Mouse (Mus musculus) skeletal muscle tissue, adult 2 months (tissue): ENCODE measurements around the gene Eddm3b.
A peak's percentile ranks its signal among the peaks of the same experiment; 100 is the strongest.
"Not testable (repeated sequence)": the region's sequence is repeated elsewhere in the genome, so short reads cannot be mapped to it uniquely, and the experiment has no call there.

Experiments
- DNase-seq: peaks from one replicate; pipeline ENCODE4 v3.0.0-alpha.2; 2012; ENCODE audit warnings: low read depth, low spot score

Eddm3b gene

DNA sequence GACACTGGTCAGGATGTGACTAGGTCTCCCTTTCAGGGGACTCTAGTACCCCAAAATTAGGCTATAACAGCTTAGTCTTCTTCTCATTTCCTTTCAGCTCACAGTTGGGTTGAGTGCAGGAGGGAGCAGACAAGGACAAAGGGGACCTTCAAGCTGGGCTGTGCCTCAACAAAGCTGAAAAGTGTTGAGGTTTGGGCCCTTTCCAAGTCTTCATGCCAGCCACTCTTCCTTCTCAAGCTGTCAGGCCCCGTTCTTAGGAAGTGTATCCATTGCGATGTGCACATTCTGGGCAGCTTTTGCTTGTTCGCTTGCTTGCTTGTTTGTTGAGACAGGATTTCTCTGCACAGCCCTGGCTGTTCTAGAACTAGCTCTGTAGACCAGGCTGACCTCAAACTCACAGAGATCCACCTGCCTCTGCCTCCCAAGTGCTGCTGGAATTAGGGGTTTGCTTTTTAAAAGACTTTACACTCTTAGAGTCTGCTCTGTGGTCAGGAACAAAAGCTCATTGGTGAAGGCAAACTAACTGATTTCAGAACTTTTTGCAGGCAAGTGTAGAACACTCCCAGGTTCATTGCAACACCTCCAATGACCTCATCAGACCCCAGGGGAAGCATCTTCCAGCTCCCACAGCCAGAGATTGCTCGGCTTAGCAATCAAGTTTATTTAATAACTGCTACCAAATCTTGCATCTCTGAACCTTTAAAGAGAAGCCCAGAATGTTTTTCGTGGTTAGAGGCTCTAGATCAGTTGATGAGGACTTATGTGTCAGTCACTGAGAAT, 19.9 kb upstream of the Eddm3b start:
- no peak for DNase-seq

DNA sequence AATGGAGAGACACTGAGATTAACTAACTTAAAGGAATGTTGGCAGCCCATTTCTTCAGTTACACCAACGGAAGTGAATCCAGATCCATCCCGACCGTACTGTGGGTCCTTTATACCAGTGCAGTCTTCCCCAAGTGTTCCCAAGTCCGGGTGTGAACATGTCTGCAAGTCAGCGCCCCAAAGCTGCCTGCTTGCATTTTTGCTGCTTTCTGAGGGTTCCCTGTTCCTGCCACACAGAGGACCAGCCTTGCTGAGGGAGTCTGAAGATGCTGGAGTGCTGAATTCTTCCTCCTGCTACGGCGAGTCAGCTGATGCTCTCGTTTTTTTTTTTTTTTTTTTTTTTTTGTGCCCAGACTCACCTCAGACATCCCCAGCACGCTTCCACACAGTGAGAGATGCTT, 19.3 kb upstream of the Eddm3b start:
- no peak for DNase-seq

DNA sequence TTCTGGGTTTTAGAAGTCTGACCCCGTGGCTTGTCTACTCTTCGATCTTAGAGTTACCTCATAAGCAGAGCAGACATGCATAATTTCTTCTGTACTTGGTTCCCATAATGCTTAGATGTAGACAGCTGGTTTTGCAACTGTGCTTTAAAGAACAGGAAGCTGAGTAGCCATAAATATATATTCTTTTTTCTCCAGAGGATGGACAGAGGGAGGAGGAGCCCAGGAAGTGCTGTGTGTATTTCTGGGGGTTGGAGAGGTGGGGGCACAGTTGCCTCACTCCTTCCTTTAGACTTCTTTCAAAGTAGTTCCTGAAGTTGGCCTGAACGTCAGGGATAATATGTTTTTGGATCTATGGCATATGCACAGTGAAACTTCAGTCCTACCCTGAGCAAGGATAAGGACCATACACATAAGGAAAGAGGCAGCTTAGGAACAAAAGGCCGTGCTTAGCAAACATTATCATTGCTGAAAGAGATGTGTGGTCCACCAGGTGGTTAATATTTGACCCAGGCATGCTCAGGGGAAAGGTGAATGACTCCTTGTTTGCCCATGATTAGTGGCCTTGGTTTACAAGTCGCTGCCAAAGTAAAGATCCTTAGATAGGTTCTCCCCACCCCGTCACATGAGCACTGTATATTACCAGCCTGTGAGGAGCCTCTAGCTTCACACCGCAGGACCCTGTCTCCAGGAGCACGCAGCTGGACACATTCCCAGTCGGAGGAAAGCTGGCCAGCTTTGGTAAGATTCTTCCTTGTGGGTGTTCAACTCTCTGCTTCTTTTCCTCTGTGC, 18.3 kb upstream of the Eddm3b start:
- no peak for DNase-seq

DNA sequence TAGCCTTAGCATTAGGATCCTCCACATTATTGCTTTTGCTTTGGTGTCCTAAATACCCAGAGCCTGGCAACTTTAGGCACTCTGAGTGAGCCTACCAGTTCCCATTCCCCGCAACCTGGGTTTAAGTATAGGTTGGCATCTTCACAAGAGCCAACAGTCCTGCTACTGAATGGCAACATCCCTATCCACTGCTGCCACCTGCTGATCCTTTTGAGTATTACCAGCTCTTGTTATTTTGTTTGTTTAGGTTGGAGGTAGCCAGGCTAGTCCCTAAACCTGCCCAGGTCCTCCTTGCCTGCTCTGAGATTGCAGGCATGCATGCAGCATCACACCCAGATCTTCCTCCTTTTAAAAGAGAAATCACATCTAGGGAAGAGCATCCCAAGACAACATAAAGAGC, 15.9 kb upstream of the Eddm3b start:
- not testable (repeated sequence) for DNase-seq

DNA sequence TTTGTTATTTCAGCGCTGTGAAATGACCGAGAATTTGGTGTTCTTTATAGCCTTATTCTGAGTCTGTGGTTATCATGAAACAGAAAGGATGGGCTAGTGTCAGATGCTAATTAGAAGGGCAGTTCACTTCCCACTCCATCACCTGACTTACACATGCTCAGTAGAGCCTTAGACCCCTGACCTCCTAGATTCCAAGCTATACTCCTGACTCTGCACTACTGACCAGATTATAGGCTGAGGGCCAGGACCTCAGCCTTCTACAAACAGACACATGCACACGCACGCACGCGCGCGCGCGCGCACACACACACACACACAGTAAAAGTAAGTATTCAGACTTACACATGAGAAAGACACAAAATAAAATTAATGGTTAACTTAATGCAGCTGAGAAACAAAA, 15.3 kb upstream of the Eddm3b start:
- no peak for DNase-seq

DNA sequence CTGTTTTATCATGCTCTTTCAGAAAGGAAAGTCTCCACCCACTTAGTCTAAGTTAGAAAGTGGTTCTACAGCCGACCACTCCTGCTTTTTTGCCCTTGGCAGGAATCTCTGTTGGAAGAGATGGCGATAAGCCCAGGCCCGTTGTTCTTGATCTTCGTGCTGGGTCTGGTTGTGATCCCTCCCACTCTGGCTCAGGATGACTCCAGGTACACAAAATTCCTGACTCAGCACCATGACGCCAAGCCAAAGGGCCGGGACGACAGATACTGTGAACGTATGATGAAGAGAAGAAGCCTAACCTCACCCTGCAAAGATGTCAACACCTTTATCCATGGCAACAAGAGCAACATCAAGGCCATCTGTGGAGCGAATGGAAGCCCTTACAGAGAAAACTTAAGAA, 12.9 kb upstream of the Eddm3b start:
- DNase-seq: no peak

DNA sequence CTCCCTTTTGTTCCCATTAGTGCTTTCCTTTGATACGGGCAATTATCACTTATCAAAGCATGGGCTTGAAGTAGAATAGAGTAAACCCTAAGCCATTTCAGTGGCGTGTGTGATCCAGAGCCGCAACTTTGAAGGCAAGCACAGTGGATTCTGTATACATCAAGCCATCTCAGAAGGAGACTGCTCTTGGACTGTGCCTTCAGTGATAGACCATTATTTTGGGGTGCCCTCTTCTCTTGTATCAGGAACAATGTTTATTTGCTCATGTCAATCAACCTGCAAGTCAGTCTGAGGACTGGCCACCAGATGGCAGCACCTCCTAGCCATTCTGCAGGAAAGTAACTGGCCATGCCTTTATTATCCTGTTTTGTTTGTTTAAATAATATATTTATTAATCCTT, 11.0 kb upstream of the Eddm3b start:
- no peak for DNase-seq

DNA sequence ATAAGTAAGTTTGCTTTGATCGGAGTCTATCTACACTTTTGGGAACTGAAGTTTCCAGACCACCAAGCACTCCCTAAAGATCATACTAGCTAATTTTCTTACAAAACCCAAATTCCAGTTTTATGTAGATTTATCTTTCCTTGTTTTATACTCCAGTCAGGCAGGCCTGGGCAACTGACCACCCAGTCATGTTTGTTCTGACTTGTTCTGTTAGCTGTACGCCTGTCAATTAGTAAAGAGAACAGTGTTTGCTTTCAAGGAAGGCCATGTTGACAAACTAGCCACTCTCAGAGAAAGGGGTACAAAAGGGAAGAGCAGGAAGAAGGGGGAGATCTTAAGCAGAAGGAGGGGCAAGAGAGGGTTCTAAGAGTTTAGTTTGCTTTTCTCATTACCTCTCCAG, 9.9 kb upstream of the Eddm3b start:
- DNase-seq: no peak

DNA sequence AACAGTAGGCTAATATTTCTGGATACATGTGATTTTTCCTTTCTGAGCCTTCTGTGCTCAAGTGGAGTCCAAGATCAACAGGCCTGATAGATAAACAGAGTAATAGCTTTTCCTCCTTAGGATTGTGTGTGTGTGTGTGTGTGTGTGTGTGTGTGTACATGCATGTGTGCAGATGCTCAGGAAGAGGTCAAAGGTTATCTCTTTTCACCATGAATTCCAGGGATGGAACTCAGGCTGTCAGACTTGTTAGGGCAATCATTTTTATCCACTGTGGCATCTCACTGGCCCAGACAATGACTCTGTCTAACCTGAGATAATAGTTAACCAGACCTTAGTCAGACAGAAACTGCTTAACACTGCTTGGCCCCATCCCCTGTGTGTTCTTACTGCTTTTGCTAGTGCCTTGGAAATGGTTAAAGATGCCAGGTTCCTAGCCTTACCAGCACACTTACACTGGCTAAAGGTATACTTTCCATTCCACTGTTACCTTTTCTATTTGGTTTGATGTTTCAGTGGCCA, 7.7 kb upstream of the Eddm3b start:
- no peak for DNase-seq

DNA sequence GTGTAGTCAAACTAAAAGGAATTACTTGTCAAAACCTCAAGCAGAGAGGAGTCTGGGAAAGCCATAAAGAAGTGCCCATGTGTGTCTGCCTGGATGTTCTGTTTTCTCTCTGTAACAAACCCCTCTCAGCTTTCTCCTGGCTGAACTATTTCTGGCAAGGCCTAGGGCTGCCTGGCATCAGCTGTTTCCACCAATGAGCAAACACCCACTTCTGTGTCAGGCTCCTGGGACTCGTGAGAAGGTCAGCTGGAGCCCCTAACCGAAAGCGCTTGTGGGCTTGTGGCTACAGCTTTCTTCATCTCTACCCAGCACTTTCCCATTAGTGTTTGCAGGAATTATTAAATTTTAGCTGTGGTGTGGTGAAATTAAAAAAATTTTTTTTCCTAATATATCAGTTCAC, 2.3 kb upstream of the Eddm3b start:
- DNase-seq: no peak

DNA sequence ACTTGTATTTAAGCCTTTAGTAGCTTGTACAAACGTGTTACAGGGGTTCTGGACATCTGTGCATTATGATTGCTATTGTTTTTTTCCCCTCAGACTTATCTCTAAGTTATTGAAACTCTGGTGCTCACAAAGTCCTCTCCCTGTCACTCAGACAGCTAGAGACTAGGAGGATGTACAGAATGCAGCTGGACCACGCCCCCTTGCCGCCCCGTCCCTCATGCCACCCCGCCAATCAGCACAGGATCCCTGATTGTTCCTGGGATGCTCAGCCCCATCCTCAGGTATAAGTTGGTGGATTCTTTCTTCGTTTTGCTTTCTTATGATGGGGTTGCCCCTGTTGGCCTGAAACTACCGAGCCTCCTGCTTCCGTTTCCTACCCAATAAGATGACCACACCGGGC, 750 bp upstream of the Eddm3b start:
- DNase-seq: no peak

DNA sequence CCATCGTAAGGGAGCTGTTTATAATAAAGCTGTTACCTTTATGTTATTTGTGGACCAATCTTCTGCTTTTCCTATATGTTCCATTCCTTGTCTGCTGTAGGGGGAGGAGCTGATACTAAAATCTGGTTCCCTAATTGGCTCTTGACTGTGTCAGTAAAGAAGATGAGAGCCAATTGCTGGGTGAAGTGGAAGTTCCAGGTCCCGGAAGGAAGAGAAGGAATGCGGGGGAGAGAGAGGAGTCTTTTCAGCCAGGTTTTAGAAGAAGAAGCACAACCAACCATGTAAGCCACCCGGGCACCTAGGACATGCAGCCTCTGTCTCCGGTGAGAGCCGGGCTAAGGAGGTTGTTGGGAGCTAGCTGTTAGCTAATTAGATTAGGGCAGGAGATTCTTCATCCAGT, 11.5 kb downstream of the Eddm3b start:
- DNase-seq: no peak

DNA sequence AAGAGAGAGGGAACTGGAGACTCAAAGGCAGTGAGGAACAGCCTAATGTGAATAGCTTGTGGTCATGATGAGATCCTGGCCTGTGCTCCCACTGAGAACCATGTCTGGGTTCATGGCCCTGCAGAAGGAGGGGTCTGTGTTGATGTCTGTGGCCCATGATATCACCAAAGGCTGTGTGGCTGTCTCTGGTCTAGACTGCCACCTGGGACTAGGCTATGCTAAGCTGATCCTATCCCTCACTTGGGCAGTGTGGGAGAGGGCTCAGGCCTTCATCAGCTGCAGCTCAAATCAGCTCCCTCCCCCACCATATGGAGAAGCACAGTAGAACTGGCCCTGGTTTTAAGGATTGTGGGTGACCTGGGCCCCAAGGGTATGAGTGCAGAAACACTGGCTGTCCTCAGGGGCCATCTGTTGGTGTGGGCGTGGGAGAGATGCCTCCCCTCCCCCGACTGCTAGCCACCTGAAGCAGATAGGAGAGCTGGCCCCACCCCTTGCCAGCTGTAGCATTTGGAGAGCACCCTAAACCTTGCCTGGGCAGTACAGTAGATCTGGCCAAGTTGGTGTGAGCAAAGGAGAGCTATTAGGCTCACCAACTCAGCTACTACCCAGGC, 13.5 kb downstream of the Eddm3b start:
- DNase-seq: peak; percentile 9

DNA sequence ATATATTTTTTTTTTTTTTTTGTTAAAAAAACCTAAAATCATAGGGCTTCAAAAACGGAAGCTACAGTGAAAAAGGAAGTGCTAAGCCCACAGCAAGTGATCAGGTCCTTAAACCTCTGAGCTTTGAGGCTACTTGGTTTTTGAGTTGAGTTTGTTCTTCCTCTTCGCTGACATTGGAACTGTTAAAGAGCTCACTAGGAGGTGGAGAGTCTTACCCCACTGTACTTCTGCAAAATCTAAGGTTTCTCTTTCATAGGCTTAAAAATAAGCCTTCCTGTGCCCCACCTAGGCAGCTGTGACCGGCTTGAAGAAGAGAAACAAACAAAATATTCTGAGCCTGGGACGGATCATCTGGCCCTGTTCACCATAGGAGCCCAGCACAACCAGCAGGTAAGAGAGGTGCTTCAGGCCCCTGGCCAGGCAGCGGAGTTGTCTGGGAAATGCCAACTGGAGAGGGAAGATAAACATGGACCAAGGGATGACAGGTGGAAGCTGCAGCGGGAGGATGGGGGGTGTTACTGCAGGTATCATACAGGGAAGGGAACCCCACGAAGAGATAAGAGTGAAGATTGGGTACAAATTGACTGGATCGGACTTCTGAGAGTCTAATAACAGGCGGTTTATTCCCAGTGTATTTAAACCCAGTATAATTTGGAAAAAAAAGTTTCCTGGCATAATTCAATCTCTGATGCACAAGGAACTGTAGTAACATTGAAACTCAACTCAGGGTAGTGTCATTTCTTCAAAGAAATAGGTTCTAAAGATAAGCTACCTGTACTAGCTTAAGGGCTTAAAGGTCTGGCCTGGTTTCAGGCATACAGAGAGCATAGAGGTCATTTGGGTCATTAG, 14.8 kb downstream of the Eddm3b start:
- peak; percentile 25 for DNase-seq

DNA sequence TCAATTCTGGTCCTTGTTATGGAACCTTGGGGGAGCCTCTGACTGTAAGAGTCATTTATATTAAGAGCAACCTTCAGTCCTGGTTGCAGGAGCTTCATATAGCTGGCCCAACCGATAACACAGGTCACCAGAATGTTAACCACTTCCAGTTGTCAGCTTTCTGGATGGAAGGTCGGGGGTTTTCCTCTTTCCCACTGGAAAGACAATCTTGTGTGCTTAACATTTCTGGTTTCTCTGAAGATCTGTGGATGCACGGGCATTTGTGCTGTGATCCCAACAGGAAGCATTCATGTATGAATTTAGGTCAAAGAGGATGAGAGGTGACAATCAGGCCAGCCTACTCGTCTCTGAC, 15.4 kb downstream of the Eddm3b start:
- no peak for DNase-seq

DNA sequence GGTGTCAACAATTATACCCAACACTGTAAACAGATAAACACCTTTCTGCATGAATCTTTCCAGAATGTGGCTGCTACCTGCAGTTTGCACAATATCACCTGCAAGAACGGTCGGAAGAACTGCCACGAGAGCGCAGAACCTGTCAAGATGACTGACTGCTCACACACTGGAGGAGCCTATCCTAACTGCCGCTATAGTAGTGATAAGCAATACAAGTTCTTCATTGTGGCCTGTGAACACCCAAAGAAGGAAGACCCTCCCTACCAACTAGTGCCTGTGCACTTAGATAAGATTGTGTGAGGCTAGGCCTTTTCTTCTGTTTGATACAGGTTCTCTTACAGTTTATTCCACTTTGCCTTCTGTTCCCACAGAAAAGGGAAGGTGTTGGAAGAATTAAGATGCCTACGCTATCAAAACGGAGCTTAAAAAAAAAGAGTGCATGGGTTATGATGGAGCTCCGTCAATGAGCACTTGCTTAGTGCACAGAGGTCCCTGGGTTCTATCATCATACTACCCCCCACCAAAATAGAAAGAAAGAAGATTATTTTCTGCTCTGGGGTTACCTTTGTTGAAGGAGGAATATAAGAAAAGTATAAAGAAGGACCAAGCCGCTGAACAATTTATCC, 16.2 kb downstream of the Eddm3b start:
- no peak for DNase-seq

DNA sequence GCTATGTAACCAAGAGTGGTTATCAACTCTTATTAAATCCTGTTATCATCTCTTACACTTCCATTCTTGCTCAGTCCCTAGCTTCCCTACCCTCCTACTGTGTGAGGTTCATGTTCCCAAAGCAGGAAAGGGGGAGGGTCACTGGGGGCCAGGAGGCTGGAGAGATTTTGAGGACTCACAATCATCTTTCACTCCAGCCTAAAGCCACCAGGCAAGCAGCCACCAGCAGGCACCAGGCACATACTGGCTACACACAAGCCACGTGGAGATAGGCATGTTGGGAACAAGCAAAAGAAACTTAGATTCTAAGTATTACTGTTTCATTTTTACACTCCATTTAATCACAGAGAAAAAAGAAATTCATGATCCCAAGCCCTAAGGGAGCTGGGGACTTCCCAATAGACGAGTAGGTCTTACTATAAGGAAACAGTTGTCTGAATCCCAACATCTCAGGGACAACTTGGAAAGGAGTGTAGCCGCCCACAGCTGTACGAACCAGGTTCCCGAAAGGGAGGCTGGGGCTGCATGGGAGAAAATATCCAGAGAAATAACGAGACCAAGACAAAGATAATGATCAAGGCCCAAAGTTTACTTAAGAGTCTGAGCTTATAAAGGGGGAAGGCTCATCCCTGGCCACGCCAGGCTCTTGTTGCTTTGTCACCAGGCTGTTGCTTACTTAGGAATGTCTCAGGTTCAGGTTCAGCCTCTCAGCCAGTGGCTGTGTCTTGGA, 17.0 kb downstream of the Eddm3b start:
- DNase-seq: no peak

DNA sequence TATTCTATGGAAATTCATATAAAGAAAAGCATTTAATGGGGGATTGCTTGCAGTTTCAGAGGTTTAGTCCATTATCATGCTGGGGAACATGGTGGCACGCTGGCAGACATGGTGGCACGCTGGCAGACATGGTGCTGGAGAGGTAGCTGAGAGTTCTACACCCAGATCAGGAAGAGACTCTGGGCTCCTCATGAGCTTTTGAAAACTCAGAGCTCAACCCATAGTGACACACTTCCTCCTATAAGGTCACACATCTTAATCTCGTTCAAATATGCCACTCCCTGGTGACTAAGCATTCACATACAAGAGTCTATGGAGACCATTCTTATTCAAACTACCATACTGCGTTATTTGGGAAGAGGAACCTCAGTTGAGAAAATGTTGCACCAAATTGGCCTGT, 18.1 kb downstream of the Eddm3b start:
- no peak for DNase-seq

DNA sequence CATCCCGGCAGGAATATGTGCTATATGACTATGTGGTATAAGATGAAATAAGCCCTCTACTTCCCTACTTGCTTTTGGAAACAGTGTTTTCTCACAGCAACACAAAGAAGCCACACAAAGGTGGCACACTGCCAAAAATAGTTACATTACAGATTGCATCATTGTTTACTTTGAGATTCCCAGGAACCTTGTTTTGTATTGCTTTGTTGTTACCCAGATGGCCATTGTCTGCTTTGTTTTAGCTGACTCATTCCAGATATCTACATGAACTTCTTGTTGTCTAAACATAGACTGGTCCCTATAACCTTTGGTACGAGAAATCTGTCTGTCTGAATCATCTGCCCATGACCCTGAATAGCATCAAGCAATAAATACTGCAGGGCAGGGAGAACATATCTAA, 26.1 kb downstream of the Eddm3b start:
- DNase-seq: no peak

DNA sequence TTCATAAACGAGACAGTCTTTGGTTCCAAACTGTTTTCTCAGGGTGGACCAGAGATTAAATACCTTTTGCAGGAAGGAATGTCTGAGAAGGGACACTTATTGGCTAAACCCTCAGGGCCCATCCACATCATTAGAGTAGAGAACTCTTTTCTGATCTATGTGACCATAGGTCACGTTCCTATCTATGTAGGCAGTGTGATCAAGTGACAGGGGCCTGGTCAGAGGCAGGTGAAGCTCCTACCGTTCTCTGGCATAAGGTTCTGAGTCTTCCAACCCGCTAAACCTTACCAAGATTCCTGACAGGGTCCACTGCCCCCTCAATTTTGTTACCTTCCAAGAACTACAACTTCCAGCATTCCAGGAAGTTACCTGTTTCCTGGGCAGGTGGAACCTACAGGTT, 27.9 kb downstream of the Eddm3b start:
- DNase-seq: no peak

DNA sequence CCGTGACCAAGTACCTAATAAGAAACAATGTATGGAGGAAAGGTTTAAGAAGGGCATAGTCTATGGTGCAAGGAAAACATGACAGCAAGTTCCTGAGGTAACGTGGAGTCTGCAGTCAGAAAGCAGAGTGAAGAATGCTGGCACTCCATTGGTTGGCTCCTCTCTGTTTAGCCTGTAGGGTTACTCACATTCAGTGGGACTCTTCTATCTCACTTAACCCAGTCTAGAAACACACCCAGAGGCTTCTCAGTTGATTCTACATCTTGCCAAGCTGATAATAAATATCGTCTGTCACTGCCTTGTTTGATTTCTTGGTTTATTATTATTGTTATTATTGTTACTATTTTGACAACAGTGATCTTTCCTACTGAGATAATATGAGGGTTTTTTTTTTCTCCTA, 28.3 kb downstream of the Eddm3b start:
- DNase-seq: no peak
